Mouse (Mus musculus): ENCODE results near the gene Rmdn3. TPM values are rescaled to one million over a fixed set of nuclear protein-coding genes. Genes with fewer than 3 reads are reported as not detected.

The Rmdn3 gene
- polyA plus RNA-seq, 1 experiment from 2014 or later: 38.9 TPM

DNA sequence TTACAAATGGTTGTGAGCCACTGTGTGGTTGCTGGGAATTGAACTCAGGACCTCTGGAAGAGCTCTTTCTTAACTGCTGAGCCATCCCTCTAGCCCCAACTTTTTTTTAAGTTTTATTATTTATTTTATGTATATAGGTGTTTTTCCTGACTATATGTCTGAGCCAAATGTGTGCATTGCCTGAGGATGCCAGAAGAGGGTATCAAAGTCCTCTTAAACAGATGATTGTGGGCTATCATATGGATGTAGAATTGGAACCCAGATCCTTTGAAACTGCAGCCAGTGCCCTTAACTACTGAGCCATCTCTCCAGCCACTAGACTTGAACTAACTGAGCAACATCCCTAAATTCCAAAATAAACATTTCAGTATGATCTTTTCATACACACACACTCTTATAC is 55.3 kb downstream of the Rmdn3 start:
- no peak for DNase-seq
- no peaks in the 10 kb centered on the region for H3K27me3 ChIP-seq (ENCODE audit: insufficient read depth, low read length)
- no peak overlapping the region for H3K4me3 ChIP-seq (ENCODE audit: low read depth, low read length)
- no peak overlapping the region for H3K4me2 ChIP-seq
- no peak for ATAC-seq (ENCODE audit: insufficient read depth)
- H3K9me3 ChIP-seq (ENCODE audit: low read depth, low read length): no peaks in the 10 kb centered on the region
- no peak overlapping the region for H3K9ac ChIP-seq
- H3K27ac ChIP-seq (ENCODE audit: low read depth): no peak overlapping the region
- H3K36me3 ChIP-seq (ENCODE audit: insufficient read depth): peaks cover 59% of the 10 kb centered on the region
- no peak for TF ChIP-seq CTCF (IDR thresholded peaks at IDR 0.05; ENCODE audit: low read depth)
- H3K4me1 ChIP-seq (ENCODE audit: insufficient read depth): no peaks in the 10 kb centered on the region

Other genes with a start within 250 kb of the Rmdn3 start
- 39.4 and 40.8 TPM in 2 replicates for gene Chst14, start 230.5 kb downstream of the Rmdn3 start, polyA plus RNA-seq (2014; fragmentation: Nextera tagmentation; extraction: Ambion mirVana)
- 19.9 and 21.0 TPM in 2 replicates for gene Ccdc32, start 127.6 kb downstream of the Rmdn3 start, polyA plus RNA-seq (2014; fragmentation: Nextera tagmentation; extraction: Ambion mirVana)
- gene Rpusd2, start 122.2 kb downstream of the Rmdn3 start, polyA plus RNA-seq (2014; fragmentation: Nextera tagmentation; extraction: Ambion mirVana): 4.4 and 4.5 TPM in 2 replicates
- gene Knl1, start 109.9 kb downstream of the Rmdn3 start, polyA plus RNA-seq (2014; fragmentation: Nextera tagmentation; extraction: Ambion mirVana): 57.3 and 58.1 TPM in 2 replicates
- gene Rad51, start 44.2 kb downstream of the Rmdn3 start, polyA plus RNA-seq (2014; fragmentation: Nextera tagmentation; extraction: Ambion mirVana): 64.6 and 67.6 TPM in 2 replicates
- gene Gchfr, start 10.7 kb upstream of the Rmdn3 start, polyA plus RNA-seq (2014; fragmentation: Nextera tagmentation; extraction: Ambion mirVana): 24.9 and 25.3 TPM in 2 replicates
- 0.22 and 0.32 TPM in 2 replicates for gene Gm14137, start 17.5 kb upstream of the Rmdn3 start, polyA plus RNA-seq (2014; fragmentation: Nextera tagmentation; extraction: Ambion mirVana)
- 49.6 and 50.5 TPM in 2 replicates for gene Zfyve19, start 51.6 kb upstream of the Rmdn3 start, polyA plus RNA-seq (2014; fragmentation: Nextera tagmentation; extraction: Ambion mirVana)
- 17.8 and 19.0 TPM in 2 replicates for gene Dnajc17, start 51.8 kb upstream of the Rmdn3 start, polyA plus RNA-seq (2014; fragmentation: Nextera tagmentation; extraction: Ambion mirVana)
- 0.41 and 0.42 TPM in 2 replicates for gene Ppp1r14d, start 72.9 kb upstream of the Rmdn3 start, polyA plus RNA-seq (2014; fragmentation: Nextera tagmentation; extraction: Ambion mirVana)
- 25.4 and 25.5 TPM in 2 replicates for gene Spint1, start 80.3 kb upstream of the Rmdn3 start, polyA plus RNA-seq (2014; fragmentation: Nextera tagmentation; extraction: Ambion mirVana)
- gene Rhov, start 114.2 kb upstream of the Rmdn3 start, polyA plus RNA-seq (2014; fragmentation: Nextera tagmentation; extraction: Ambion mirVana): 0.11 and 0.24 TPM in 2 replicates
- 15.9 and 17.5 TPM in 2 replicates for gene Vps18, start 131.7 kb upstream of the Rmdn3 start, polyA plus RNA-seq (2014; fragmentation: Nextera tagmentation; extraction: Ambion mirVana)
- 8.1 and 10.0 TPM in 2 replicates for gene Dll4, start 168.8 kb upstream of the Rmdn3 start, polyA plus RNA-seq (2014; fragmentation: Nextera tagmentation; extraction: Ambion mirVana)
- gene Chac1, start 194.2 kb upstream of the Rmdn3 start, polyA plus RNA-seq (2014; fragmentation: Nextera tagmentation; extraction: Ambion mirVana): 0.64 and 0.70 TPM in 2 replicates

All from lung, embryonic 14.5 days (tissue).